Mouse (Mus musculus) G1E (cell line): ENCODE results near the gene H2-Oa.

ENCODE experiments used
- CTCF ChIP-seq: IDR thresholded peaks from 2 replicates; pipeline ENCODE4 v1.5.1; 2012; ENCODE audit warnings: low read depth, low read length, inconsistent platforms, mixed read lengths
- GATA1 ChIP-seq: IDR thresholded peaks from 2 replicates; pipeline ENCODE4 v1.6.1; 2012; ENCODE audit warnings: borderline replicate concordance, low read length, inconsistent platforms, mixed read lengths
- POLR2AphosphoS5 ChIP-seq: IDR thresholded peaks from 2 replicates; pipeline ENCODE4 v1.6.1; 2012; ENCODE audit warnings: low read depth, low read length, inconsistent platforms; ENCODE audit not compliant: insufficient replicate concordance
- TAL1 ChIP-seq: conservative IDR thresholded peaks from 2 replicates; pipeline ENCODE4 v1.6.1; 2012; ENCODE audit warnings: low read depth, low read length, inconsistent platforms, mixed read lengths

GRCm38 (mm10) chr17:34123111-34123510, 31.0 kb downstream of the H2-Oa start:
- TF ChIP-seq CTCF (no peak), GATA1 (no peak), TAL1 (no peak), POLR2AphosphoS5 (no peak)
